Mouse (Mus musculus) ES-E14 (cell line): ENCODE data around the gene Nfu1.

Experiments
- CHD2 ChIP-seq: IDR thresholded peaks from 2 replicates; pipeline ENCODE4 v1.6.1; 2014; ENCODE audit warnings: mild to moderate bottlenecking, low read depth, low read length, inconsistent platforms
- HCFC1 ChIP-seq: IDR thresholded peaks from 2 replicates; pipeline ENCODE4 v1.6.1; 2012; ENCODE audit warnings: low read length, inconsistent platforms, borderline replicate concordance; ENCODE audit not compliant: insufficient read depth
- MAFK ChIP-seq: IDR thresholded peaks from 2 replicates; pipeline ENCODE4 v1.6.1; 2014; ENCODE audit warnings: mild to moderate bottlenecking, low read depth, low read length, inconsistent platforms; ENCODE audit not compliant: insufficient read depth
- ZC3H11A ChIP-seq: IDR thresholded peaks from 2 replicates; pipeline ENCODE4 v1.6.1; 2012; ENCODE audit warnings: low read depth, mild to moderate bottlenecking, inconsistent platforms, low read length, borderline replicate concordance
- ZNF384 ChIP-seq: IDR thresholded peaks from 2 replicates; pipeline ENCODE4 v1.6.1; 2012; ENCODE audit warnings: low read depth, low read length, inconsistent platforms

GRCm38 (mm10) chr6:87043131-87043516, 34.1 kb downstream of the Nfu1 start:
- TF ChIP-seq CHD2: no peak
- TF ChIP-seq MAFK: no peak
- TF ChIP-seq ZC3H11A: no peak
- TF ChIP-seq ZNF384: no peak
- TF ChIP-seq HCFC1: no peak
